Mouse (Mus musculus) olfactory bulb, adult 2 months (tissue): ENCODE measurements around the gene Lrrc51. TPM values are rescaled to one million over a fixed set of nuclear protein-coding genes. Genes with fewer than 3 reads are reported as not detected.

Experiments used
- H3K27ac ChIP-seq: fragments of 200-500 bp; 2 replicates; pipeline ENCODE4 v1.5.1; 2012; ENCODE audit warnings: low read depth, low read length; ENCODE audit not compliant: insufficient read depth
- H3K4me1 ChIP-seq: fragments of 200-500 bp; 2 replicates; pipeline ENCODE4 v1.6.1; 2012; ENCODE audit warnings: low read length; ENCODE audit not compliant: control insufficient read depth, insufficient read depth
- H3K4me3 ChIP-seq: fragments of 200-500 bp; 2 replicates; pipeline ENCODE4 v1.5.1; 2012; ENCODE audit warnings: mild to moderate bottlenecking, low read depth, low read length, moderate library complexity; ENCODE audit not compliant: insufficient read depth
- CTCF ChIP-seq: fragments of 200-500 bp; IDR thresholded peaks from 2 replicates; pipeline ENCODE4 v1.5.1; 2012; ENCODE audit warnings: low read depth, mild to moderate bottlenecking, low read length, moderate library complexity; ENCODE audit not compliant: insufficient read depth
- POLR2A ChIP-seq: fragments of 200-500 bp; IDR thresholded peaks from 2 replicates; pipeline ENCODE4 v1.6.1; 2012; ENCODE audit warnings: mild to moderate bottlenecking, low read depth, low read length, moderate library complexity; ENCODE audit not compliant: insufficient read depth
- WGBS: fragments of 180-500 bp; shearing (Covaris S2); methylation state at CpG from one replicate; pipeline ENCODE4 v1.1.7; 2018; 5-methylcytosine and 5-hydroxymethylcytosine counted together
- polyA plus RNA-seq: library from polyadenylated mRNA; stranded (reverse); fragments of >200 nt; gene quantifications from 2 replicates; pipeline ENCODE4 v1.2.4, GENCODE M21; 2012; ENCODE audit warnings: low replicate concordance; ENCODE audit not compliant: missing spikeins, insufficient read depth, insufficient read length

Gene Lrrc51
- polyA plus RNA-seq, 1 experiment: not detected

DNA sequence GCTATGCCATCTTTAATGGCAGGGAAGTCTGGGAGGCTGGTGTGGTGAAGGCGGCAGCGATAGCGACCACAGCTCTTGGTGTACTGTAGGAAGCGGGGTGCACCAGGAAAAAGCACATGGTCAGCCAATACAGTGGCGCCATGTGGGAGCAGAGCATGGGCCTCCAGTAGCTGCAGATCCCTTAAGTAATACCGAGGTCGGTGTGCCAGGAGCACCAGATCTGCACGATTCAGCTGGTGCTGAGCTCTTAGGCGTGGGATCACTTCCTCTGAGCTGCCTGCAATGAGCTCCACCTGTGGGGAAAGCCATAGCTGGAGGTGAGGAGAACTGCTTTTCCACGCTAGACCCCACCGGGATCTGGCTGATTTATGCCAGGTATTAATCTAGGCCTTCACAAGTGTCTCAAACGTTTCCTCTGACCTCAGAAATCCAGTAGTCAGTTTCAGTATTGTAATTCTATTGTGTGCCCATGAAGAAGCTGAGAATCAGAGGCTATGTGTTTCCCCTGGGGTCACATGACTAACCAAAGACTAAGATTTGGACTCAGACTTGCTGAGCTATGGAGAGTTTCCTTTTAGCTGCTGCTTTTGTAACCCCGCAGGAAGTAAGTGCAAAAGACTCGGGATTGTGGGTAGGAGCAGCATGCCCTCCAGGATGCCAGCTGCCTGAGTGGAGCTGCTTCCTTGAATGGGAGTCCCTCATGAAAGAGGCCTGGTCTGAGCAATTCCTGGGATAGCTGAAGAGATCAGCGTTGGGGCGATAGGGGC lies 33.2 kb downstream of the Lrrc51 start:
- WGBS: 92% methylated on average over 16 of the region's 16 CpGs
- Histone ChIP-seq H3K27ac (no peak overlapping the region), H3K4me3 (no peak overlapping the region), H3K4me1 (peaks cover 3% of the 10 kb centered on the region)
- TF ChIP-seq CTCF (no peak), POLR2A (no peak)

DNA sequence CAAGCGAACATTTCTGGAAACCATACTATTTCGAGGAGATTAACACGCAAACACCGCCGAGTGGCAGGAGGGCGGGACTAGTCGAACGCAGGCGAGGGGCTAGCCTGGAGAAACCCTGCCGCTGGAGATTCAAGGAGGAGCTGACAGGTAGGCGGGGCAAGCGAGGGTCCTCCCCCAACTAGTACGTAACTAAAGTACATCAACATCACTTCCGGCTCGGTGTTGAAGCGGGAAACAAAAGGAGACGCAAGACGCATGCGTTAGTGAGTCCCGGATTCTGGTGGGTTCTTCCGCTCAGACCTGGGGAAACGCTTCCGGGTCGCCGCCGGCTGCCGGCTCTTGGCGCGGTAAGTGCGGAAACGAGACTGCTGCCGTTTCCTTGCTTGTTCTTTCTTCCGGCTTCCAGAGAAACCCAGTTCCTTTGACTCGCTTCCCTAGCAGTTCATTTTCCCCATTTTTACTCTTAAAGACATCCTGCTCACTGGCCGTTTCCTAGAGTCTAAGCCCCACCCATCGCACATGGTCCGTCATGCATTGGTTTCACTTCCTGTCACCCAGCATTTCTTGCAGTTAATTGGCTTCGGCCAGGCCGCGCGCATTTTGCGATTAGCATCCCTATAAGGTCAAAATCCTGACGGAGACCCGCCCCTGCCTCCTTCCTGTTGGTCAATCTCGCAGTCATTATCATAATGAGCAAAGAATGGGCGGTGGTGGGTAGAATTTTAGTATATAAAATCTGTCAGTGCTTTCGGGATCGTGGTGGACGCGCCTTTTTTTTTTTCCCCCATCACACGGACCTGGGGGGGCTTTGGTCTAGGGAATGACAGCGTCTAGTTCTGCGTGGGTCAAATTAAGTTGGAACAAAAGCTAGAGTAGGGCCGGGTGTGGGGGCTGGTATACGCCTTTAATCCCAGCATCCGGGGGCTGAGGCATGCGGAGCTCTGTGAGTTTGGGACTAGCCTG lies 37.3 kb downstream of the Lrrc51 start:
- peak overlapping the region; percentile 96 for H3K27ac ChIP-seq
- WGBS: under 1% methylated on average over 57 of the region's 57 CpGs
- H3K4me3 ChIP-seq: peak overlapping the region; percentile 90
- peaks cover 4% of the 10 kb centered on the region for H3K4me1 ChIP-seq
- TF ChIP-seq POLR2A: peak; percentile 50; the same call in 1 of the 2 replicates
- no peak for TF ChIP-seq CTCF

DNA sequence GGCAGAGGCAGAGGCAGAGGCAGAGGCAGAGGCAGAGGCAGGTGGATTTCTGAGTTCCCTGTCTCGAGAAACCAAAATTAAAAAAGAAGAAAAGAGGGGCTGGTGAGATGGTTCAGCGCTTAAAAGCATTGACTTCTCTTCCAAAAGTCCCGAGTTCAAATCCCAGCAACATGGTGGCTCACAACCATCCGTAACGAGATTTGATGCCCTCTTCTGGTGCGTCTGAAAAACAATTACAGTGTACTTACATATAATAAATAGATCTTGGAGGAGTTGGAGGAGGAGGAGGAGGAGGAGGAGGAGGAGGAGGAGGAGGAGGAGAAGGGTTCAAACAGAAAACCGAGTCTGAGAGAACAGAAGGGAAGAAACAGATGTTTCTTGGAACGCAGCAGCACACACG lies 38.0 kb downstream of the Lrrc51 start:
- H3K27ac ChIP-seq: peak overlapping the region; percentile 96
- TF ChIP-seq CTCF (no peak), POLR2A (no peak)
- H3K4me1 ChIP-seq: peaks cover 4% of the 10 kb centered on the region
- H3K4me3 ChIP-seq: peak overlapping the region; percentile 90
- WGBS: 26% methylated on average over 9 of the region's 9 CpGs

DNA sequence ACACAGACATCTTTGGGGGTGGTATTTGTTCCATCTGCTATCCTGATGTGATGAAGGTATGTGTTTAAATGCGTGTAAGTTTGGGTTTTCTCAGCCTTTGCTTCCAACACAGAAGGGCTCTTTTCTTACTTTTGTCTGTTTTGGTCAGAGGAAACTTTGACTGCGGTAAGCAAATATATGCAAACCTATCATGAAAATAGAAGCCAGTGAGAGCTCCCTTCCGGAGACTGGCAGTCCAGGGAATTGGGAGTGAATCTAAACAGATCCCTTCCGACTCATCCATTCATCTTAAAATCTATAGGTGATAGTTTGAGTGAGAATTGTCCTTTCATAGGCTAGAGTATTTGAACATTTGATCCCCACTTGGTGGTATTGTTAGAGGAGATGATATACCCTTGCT lies 45.2 kb downstream of the Lrrc51 start:
- Histone ChIP-seq H3K27ac (no peak overlapping the region), H3K4me1 (no peaks in the 10 kb centered on the region), H3K4me3 (no peak overlapping the region)
- 86% methylated on average over 4 of the region's 4 CpGs for WGBS
- no peak for TF ChIP-seq POLR2A
- TF ChIP-seq CTCF: no peak

DNA sequence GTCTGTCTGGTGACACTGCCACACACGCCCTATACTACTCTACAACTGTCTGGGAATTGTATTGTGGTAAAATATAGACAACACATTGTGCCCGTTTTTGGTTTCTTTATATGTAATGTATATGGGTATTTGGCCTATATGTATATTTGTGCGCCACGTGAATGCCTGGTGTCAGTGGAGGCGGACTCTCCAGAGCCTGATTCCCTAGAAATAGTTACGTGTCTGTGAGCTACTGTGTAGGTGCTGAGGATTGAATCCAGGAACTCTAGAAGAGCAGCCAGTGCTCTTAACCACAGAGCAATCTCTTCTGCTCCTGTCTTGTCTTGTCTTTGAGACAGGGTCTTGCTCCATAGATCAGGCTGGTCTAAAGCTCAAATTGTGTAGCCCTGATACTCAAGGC lies 47.4 kb downstream of the Lrrc51 start:
- no peaks in the 10 kb centered on the region for H3K4me1 ChIP-seq
- 90% methylated on average over 6 of the region's 6 CpGs for WGBS
- no peak overlapping the region for H3K27ac ChIP-seq
- no peak overlapping the region for H3K4me3 ChIP-seq
- TF ChIP-seq POLR2A (no peak), CTCF (no peak)

DNA sequence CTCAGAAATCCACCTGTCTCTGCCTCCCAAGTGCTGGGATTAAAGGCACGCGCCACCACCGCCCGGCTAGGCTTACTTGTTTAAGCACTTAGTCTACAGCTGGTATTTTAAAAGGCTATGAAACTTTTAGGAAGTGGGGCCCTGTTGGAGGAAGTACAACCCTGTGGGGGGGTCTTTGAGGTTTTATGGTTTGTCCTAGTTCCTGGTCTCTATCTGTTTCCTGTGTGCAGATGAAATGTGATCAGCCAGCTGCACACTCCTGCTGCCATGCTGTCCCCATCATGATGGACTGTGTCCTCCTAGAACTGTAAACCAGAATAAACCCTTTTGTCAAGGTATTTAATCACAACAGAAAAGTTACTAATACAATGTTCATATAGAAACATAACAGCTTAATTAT lies 49.5 kb downstream of the Lrrc51 start:
- Histone ChIP-seq H3K4me1 (no peaks in the 10 kb centered on the region), H3K4me3 (no peak overlapping the region), H3K27ac (no peak overlapping the region)
- WGBS: 100% methylated on average over 4 of the region's 4 CpGs
- no peak for TF ChIP-seq CTCF
- TF ChIP-seq POLR2A: no peak

DNA sequence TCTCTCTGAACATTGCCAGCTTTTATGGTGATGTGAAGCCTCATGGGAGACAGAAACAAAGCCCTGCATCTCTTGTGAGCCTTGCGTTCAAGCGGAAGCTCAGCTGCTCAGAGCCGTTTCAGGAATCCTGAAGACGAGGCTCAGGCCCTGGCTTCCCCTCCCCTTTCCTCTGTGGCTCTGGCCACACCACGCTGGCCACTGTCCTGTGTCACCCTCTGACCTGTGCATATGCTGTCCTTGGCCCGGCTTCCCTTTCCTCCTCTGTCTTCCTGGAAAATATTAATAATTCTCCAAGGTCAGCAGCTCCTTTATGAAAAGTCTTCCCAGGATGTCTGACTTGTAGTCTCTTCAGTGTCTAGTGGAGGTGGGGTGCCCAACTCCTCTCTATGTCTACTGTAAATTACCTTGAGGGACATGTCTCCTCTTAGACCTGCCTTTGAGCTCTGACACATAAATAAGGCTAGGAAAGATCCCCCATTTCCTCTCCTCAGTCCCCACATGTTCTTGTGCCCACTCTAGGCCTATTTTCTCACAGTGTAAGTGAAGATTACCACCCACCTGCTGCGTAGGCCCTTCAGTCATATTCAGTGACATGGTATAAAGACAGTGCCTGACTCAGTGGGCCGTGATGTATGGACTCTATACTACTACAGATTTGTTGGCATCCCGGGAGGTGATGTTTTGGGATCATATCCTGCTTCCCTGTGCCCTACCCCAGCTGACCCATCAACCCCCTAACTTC lies 51.1 kb downstream of the Lrrc51 start:
- Histone ChIP-seq H3K27ac (no peak overlapping the region), H3K4me1 (no peaks in the 10 kb centered on the region), H3K4me3 (no peak overlapping the region)
- 67% methylated on average over 9 of the region's 9 CpGs for WGBS
- TF ChIP-seq POLR2A (no peak), CTCF (no peak)

DNA sequence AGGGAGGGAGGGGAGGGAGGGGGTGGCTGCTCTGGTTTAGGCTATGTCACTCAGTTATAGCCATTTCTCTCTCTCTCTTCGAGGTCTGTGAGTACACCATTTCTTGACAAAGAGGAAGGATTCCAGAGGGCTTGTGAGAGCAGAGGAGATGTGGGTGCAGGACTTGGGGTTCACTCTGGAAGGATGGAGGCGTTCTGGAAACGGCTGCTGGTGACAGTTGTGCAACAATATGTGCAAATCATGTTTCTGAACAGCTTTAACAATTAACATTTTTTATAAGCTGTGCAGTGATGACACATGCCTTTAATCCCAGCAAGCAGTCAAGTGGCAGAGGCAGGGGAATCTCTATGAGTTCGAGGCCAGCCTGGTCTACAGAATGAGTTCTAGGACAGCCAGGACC lies 52.8 kb downstream of the Lrrc51 start:
- H3K27ac ChIP-seq: no peak overlapping the region
- 72% methylated on average over 4 of the region's 4 CpGs for WGBS
- TF ChIP-seq CTCF: no peak
- TF ChIP-seq POLR2A: no peak
- no peaks in the 10 kb centered on the region for H3K4me1 ChIP-seq
- no peak overlapping the region for H3K4me3 ChIP-seq

DNA sequence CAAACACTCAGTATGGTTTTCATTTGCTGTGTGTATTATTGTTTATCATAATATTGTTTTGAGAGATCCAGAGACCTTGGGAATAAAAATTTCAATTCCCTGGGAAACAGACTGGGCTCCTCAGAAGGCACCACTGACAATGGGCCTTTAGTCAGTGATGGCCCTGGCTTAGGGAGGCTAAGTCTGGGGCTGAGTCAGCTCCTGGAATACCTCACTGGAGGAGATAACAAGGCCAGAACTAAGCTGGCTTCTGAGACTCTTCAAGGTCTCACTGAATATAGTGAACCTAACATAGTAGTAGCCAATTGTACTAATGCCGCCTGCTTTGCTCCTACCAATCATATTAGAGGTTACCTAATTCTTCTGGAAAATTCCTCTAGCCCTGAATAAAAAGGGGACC lies 57.7 kb downstream of the Lrrc51 start:
- Histone ChIP-seq H3K4me3 (no peak overlapping the region), H3K4me1 (no peaks in the 10 kb centered on the region), H3K27ac (no peak overlapping the region)
- WGBS: 97% methylated on average over 1 of the region's 1 CpGs
- TF ChIP-seq POLR2A (no peak), CTCF (no peak)
